Mouse (Mus musculus) spleen, postnatal 10 days (tissue): Measurements from ENCODE around the gene Gm26566.

ENCODE experiments used
- DNase-seq, 2 experiments: peaks; one replicate each; pipeline ENCODE4 v3.0.0; 2021 to 2022; ENCODE audit warnings: low spot score in 2 of 2

Gene Gm26566

GRCm38 (mm10) chr4:88721791-88722721, at the start of gene Gm26566, which contains the start of gene Klhl9:
TSS of gene Gm26566 (plus strand) at chr4:88721805.
TSS of gene Klhl9 (minus strand) at chr4:88722465.
- peak; percentile 87 to 89 for DNase-seq

DNA sequence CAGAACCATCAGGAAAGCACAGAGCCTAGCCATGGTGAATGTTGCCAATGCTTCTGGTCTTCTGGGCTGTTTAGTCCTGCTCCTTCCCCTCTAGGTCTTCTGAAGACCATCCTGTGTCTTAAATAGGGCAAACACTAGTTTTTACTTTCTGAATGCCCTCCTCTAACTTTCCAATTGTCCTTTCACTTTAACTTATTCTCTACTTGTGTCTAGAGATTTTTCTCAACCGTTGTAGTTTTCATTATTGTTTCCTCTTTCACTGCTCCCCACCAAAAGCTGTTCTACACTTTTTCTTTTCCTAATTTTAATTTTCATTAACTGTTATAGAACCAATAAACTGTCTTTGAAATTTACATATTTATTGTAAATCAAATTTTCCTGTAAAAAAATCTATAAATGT, 44.8 kb upstream of the Gm26566 start, which contains the start of gene Ifna16:
TSS of gene Ifna16 (minus strand) at position 101 of the 400 bp plus-strand sequence.
- no peak for DNase-seq

GRCm38 (mm10) chr4:88680362-88680761, 41.2 kb upstream of the Gm26566 start:
- DNase-seq = peak in 1 of 2 experiments; percentile 32

DNA sequence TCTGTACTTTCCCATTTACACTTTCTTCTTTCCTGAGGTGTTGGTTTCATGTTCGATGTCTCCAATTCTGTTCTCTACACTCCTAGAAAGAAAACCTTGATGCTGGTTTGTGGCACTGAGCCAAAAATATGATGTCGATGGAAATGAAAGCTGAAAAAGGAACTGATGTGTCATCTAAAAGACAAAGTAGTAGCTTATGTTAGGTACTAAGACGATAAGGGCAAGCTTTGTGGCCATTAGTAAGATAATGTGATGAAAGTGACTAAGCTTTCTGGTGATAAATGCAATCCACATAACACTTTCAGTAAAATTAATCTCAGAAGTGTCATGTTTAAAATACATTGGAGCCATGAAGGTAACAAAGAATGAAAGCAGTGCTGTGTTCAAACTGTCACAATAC, 40.3 kb upstream of the Gm26566 start:
- no peak for DNase-seq

DNA sequence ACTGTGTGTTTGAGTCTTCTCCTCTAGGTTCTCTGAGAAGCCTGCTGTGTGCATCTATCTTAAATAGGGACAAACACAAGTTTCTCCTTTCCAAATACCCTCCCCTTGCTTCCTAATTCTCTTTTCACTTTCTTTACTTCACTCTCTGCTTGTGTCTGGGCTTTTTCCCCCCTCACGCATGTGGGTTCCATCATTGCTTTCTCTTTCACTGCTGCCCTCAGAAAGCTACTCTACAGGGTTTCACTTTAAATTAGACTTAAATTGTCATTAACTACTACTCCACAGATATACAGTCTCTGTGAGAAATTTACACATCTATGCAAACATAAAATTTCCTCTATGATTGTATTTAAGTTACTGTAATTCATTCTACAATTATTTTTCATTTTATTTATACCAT, 37.8 kb upstream of the Gm26566 start, which contains the start of gene Ifna2:
TSS of gene Ifna2 (minus strand) at position 101 of the 400 bp plus-strand sequence.
- DNase-seq = no peak

DNA sequence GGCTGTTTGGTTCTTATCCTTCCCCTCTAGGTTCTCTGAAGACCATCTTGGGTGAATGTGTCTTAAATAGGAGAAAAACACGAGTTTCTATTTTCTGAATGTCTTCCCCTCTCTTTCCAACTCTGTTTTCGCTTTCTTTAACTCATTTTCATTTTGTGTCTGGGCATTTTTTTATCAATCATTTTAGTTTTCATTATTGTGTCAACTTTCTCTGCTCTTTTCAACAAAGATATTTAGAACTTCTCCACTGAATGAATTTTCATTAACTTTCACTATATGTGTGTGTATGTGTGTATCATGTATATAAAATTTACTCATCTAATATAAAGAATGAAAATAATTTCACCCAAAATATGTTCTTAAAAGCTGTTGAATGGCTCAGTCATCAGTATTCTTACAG, 30.3 kb upstream of the Gm26566 start, which contains the start of gene Ifnab:
TSS of gene Ifnab (minus strand) at position 101 of the 400 bp plus-strand sequence.
- no peak for DNase-seq

DNA sequence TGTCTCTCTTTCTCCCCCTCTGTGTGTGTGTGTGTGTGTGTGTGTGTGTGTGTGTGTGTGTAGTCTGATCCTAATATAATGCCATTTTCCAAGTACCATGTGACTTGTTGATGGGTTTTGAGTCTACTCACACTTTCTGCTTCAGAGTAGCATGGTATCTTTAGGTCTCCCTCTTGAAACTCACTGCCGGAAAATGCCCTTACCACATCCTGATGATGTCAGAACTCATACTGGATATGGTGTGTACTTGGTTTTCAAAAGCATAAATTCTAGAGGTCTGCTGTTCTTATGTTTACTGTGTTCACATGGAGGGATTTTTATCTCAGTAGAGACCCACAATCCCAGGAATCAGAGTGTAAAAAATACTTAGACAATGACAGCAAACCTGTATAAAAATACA, 29.1 kb upstream of the Gm26566 start:
- no peak for DNase-seq

DNA sequence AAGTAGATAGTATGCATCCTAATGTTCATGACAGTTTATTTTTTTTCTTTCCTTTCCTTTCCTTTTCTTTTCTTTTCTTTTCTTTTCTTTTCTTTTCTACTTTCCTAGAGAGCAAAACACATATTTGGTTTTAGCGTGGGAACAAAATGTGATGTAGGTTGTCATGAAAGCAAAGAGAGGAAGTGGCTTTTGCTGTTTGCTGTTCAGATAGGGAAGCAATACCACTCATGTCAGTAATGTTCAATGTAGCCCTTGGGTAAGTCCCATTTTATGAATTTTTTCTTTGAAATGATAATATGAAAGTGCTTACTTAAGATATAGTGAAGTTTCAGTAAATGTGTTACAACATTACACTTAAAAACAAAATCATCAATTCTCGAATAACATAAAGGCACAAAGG, 28.2 kb upstream of the Gm26566 start:
- no peak for DNase-seq

- peak; percentile 60 to 76 for DNase-seq
Measured at GRCm38 (mm10) chr4:88696237-88696884, 25.2 kb upstream of the Gm26566 start.

GRCm38 (mm10) chr4:88697108-88697507, 24.5 kb upstream of the Gm26566 start:
- DNase-seq = no peak

DNA sequence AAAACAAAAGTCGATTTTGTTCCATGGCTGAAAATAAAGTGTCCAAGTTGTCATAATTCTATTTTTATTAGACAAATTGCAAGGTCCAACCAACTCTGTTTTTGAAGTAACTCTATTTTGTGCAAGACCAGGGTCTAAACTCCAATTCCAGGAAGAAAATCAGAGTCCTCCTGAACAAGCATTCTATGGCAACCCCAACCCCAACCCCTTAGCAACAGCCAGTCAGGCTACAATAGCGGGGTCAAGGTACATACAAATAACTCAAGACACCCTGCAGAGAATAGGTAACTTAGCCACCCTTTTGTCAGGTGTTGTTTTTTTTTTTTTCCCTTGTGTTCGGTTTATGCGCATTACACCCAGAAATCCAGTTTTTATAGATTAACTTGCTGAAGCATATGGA, 23.9 kb upstream of the Gm26566 start:
- DNase-seq = no peak

- DNase-seq = no peak
Measured at GRCm38 (mm10) chr4:88698781-88699180, 22.8 kb upstream of the Gm26566 start.

GRCm38 (mm10) chr4:88699301-88699700, 22.3 kb upstream of the Gm26566 start:
- DNase-seq = no peak

GRCm38 (mm10) chr4:88705924-88706323, 15.7 kb upstream of the Gm26566 start:
- DNase-seq = no peak

DNA sequence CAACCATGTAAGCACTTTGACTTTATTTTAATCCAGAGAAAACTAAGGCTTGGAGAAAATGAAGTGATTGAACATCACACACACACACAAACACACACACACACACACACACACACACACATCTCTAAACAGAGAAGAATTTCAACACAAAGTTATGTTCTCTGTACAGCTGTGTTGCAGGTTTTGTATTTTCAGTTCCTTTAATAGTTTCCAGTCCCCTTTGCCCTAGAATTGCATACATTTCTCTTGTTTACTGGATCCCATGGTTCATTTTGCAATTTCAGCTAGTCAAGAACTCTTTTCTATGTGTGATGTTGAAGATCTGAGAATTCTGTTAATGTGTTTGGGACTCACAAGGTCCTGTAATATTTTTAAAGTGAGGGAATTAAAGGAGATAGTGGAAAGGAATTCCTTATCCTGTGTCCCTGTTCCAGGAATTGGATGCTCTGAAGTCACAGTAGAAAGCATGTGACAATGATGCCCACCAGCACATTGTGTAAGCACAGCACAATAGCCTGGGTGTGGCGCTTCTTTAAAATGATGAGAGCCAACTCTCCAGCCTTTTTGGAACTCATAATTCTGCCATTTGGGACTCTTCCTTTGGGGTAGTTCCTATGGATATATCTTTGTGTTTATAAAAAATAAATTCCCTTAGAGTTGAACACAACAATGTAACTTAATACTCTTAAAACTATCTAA, 14.3 kb upstream of the Gm26566 start:
- DNase-seq = no peak

DNA sequence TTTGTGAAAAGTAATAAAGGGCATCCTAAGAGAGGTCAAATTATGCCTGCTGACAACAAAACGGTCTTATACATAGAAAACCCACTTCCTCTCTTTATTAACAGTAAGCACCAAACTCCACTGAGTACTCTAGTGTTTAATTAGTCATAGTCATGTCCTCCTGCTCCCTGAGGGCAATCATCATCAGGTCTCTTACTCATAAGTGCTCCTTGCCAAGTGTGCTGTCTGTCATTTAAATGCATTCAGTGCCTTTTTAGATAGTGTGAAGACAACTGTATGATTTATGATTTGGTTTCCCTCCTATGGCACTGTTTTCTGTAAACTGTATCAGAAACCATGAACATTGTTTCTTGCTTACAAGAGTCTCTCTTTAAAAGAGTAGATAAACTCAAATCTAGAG, 7.3 kb upstream of the Gm26566 start:
- DNase-seq = no peak

- no peak for DNase-seq
Measured at GRCm38 (mm10) chr4:88715059-88715458, 6.5 kb upstream of the Gm26566 start.

GRCm38 (mm10) chr4:88718715-88719114, 2.9 kb upstream of the Gm26566 start:
- DNase-seq = no peak

DNA sequence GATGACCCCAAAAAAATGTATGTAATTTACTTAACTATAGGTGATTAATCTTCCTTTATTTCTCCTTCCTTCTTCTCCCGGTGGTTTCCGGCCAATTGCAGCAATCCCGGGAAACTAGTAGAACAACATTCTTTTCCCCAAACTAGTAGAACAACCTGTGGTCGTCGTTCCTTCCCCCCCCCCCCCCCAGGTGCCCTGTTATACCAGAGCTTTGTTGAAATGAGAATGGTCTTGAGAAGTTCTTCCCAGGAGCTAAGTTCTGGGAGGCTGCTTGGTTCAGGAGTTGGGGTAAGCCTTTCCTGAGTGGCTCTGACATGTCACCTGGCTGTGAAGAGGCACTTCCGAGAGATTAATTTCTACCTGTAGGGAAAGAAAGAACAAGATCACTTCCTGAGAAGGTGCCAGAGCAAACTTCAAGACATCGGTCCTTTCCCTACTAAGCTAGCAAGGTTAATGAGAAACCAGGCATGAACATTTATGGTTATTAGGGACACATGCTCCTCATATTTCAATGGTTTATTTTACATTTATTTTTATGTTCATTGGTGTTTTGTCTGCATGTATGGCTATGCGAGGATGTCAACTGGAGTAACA, 2.0 kb downstream of the Gm26566 start:
- DNase-seq = no peak

GRCm38 (mm10) chr4:88726727-88727126, 5.1 kb downstream of the Gm26566 start:
- DNase-seq = no peak

GRCm38 (mm10) chr4:88727324-88727723, 5.7 kb downstream of the Gm26566 start:
- peak in 1 of 2 experiments; percentile 44 for DNase-seq

DNA sequence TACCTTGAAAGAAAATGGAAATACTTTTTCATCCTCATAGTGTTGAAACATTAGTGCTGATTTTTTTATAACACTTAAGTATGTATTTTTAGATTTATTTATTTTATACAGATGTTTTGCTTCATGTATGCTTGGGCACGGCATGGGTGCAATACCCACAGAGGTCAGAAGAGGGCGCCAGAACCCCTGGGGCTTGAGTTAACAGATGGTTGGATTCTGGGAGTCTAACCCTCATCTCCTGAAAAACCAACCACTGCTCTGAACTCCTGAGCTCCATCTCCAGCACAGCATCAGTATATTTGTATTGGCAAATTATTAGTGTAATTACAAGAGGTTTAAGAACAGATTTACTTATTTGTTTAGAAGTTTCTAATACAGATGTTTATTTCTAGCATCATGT, 16.9 kb downstream of the Gm26566 start:
- DNase-seq = peak; percentile 60 to 81
